Mouse (Mus musculus) adrenal gland, postnatal 25 days (tissue): ENCODE data around the gene Crcp. TPM values are rescaled to one million over a fixed set of nuclear protein-coding genes. Genes with fewer than 3 reads are reported as not detected.

ENCODE experiments used
- DNase-seq: peaks from one replicate; pipeline ENCODE4 v3.0.0; 2021; ENCODE audit warnings: mixed read lengths
- total RNA-seq: library from RNA; stranded (reverse); gene quantifications from 2 replicates; pipeline ENCODE4 v1.2.3, GENCODE M21; 2021

Gene Crcp
- total RNA-seq, 1 experiment from 2014 or later: 43.9 TPM

GRCm38 (mm10) chr5:130096754-130097153, 67.7 kb downstream of the Crcp start:
- no peak for DNase-seq

- DNase-seq: no peak
These were observed 68.7 kb downstream of the Crcp start for GRCm38 (mm10) chr5:130097837-130098236.

GRCm38 (mm10) chr5:130101724-130102123, 72.6 kb downstream of the Crcp start:
- no peak for DNase-seq

- no peak for DNase-seq
These were observed 80.3 kb downstream of the Crcp start for GRCm38 (mm10) chr5:130109348-130109747.

Other genes with a start within 250 kb of the Crcp start
- 18.9 and 20.5 TPM in 2 replicates for gene Psph, start 241.8 kb upstream of the Crcp start, total RNA-seq
- 45.5 and 58.2 TPM in 2 replicates for gene Sumf2, start 182.3 kb upstream of the Crcp start, total RNA-seq
- gene Chchd2, start 141.8 kb upstream of the Crcp start, total RNA-seq: 798 and 898 TPM in 2 replicates
- gene Zbed5, start 133.6 kb upstream of the Crcp start, total RNA-seq: 1.8 and 2.1 TPM in 2 replicates
- 3.1 and 3.2 TPM in 2 replicates for gene Phkg1, start 130.7 kb upstream of the Crcp start, total RNA-seq
- 1.9 and 6.0 TPM in 2 replicates for gene Nupr1l, start 120.8 kb upstream of the Crcp start, total RNA-seq
- gene Vkorc1l1, start 87.3 kb upstream of the Crcp start, total RNA-seq: 27.7 and 30.8 TPM in 2 replicates
- gene Gusb, start 26.2 kb upstream of the Crcp start, total RNA-seq: 55.0 and 62.3 TPM in 2 replicates
- gene Asl, start within 50 bp of the Crcp start, total RNA-seq: 116 and 167 TPM in 2 replicates
- 48.5 and 55.1 TPM in 2 replicates for gene Tpst1, start 44.0 kb downstream of the Crcp start, total RNA-seq
- gene Kctd7, start 115.6 kb downstream of the Crcp start, total RNA-seq: 18.1 and 21.6 TPM in 2 replicates
- gene Rabgef1, start 142.5 kb downstream of the Crcp start, total RNA-seq: 37.2 and 47.9 TPM in 2 replicates
- 42.0 and 53.0 TPM in 2 replicates for gene Tmem248, start 187.8 kb downstream of the Crcp start, total RNA-seq
- gene Sbds, start 226.2 kb downstream of the Crcp start, total RNA-seq: 104 and 110 TPM in 2 replicates
- gene Tyw1, start 226.3 kb downstream of the Crcp start, total RNA-seq: 32.0 and 34.1 TPM in 2 replicates